Mouse (Mus musculus): ENCODE results near the gene Fgfr3.
A peak's percentile ranks its signal among the peaks of the same experiment; 100 is the strongest.

The Fgfr3 gene

GRCm38 (mm10) chr5:33697947-33698512, 23.4 kb upstream of the Fgfr3 start:
- DNase-seq (ENCODE audit: low spot score), result no peak

DNA sequence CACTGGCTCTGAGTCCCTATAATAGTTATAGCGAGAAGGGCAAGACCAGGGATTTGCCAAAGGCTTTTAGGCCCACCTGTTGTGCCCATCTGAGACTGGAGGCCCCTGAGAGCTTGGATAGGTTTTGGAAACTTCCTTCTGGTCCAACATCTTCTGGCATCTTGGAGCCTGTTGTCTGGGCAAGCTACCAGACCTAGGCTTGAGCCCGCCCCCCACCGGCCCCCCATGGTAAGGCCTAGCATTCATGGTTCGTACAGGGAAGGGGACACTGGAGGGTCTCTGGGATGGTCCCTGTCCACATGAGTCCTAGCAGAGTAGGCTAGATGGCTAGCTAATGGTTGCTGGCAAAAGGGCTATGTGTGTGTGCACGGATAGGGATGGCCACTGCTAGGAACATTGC, 22.8 kb upstream of the Fgfr3 start:
- DNase-seq (ENCODE audit: low spot score), result no peak

GRCm38 (mm10) chr5:33700010-33700409, 21.5 kb upstream of the Fgfr3 start:
- no peak for DNase-seq (ENCODE audit: low spot score)

DNA sequence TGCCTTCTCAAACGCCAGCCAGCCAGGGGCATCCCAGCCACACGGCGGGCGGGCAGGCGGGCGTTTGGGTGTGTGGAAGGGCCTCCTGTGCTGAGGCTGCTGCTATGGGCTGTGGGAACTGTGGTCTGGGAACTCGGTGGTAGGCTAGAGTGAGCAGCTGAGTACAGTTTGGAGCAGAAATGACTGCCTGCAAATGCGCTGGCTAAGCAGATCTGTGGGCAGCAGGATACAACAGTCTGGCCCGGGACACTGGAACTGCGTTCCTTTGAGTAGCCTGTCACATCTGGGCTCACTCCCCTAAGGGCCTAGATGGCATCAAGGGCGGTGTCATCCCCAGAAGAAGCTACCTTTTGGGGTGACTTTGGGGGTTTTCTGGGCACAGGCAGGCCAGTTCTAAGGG, 19.6 kb upstream of the Fgfr3 start:
- DNase-seq (ENCODE audit: low spot score), result no peak

DNA sequence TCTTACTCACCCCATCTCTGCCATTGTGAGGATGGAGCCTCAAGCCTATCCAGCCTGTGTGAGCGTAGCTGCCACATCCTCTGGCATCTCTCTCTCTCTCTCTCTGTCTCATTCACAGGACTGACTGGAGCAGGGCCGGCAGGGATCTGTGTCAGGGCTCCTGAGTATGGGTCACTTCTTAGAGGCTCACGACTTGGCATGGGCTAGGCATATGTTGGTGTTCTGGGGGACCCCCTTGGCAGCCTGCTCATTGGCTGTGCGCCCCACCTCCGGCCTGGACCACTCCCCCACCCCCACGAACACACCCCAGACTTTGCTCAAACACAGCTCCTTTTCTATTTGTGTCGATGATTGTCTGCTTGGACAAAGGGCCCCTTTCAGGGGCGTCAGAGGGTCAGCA, 17.5 kb upstream of the Fgfr3 start:
- no peak for DNase-seq (ENCODE audit: low spot score)

- DNase-seq (ENCODE audit: low spot score), result peak; percentile 85
Measured at GRCm38 (mm10) chr5:33704945-33705611, 16.4 kb upstream of the Fgfr3 start.

GRCm38 (mm10) chr5:33705612-33706349, 15.7 kb upstream of the Fgfr3 start:
- no peak for DNase-seq (ENCODE audit: low spot score)

DNA sequence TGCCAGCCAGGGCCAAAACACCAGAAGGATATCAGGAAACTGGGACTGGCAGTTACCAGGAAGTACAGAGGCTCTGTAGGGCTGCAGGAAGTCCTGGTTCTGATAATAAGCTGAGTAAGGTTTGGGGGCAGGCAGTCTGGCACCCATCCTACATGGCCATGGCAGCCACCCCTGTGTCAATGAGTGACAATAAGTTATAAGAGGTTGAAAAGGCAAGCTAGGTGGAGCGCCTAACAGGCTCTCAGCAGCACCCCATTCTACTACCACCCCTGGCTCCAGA, 15.2 kb upstream of the Fgfr3 start:
- DNase-seq (ENCODE audit: low spot score), result no peak

DNA sequence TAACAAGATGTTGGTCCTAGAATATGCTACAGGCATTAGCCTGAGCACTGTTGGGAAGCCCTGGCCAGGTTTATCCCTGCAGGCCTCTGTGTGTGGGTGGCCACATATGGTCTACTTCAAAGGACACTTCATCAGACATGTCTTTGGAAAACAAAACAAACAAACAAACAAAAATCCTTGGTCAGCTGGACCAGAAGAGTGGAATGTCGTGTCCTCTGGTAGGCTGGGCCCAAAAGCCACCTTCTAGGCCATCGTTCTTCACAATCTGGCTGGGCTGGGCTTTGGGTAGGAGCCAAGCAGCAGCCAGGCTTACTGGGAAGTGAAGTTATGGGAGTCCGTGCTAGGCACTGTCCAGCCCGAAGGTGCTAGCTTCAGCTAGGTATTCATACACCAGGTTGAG, 14.3 kb upstream of the Fgfr3 start:
- no peak for DNase-seq (ENCODE audit: low spot score)

DNA sequence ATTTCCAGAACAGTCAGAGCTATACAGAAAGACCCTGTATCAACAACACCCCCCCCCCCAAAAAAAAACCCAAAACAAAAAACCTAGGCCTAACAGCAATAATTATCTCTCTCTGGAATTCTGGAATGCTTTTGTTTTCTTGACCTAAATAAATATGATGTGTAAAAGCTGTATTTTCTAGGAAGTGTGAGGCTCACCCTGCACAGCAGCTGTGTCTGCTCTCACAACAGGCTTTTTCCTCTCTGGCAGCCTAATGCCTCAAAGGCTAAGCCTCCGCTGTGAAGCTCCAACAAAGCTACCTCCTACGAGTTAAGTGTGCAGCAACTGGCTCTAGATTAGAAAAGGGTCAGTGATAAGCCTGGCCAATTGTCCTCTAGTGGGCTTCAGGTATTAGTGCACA, 12.4 kb upstream of the Fgfr3 start:
- no peak for DNase-seq (ENCODE audit: low spot score)

DNA sequence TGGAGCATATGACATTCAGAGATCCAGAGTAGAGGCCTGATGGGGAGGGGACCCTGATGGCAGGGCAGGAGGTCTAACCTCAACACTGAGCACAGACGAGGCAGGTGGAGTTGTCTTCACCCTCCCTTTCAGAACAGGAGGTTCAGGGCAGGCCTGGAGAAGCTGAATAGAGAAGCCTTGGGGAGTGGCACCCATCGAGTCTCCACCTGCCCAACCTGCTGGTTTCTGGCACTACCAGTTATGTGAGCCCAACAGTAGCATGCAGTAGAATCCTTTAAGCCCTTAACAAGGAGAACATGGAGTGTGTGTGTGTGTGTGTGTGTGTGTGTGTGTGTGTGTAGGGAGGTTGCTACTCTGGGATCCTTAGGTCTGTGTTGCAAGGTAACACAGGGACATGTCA, 8.9 kb upstream of the Fgfr3 start:
- DNase-seq (ENCODE audit: low spot score), result no peak

DNA sequence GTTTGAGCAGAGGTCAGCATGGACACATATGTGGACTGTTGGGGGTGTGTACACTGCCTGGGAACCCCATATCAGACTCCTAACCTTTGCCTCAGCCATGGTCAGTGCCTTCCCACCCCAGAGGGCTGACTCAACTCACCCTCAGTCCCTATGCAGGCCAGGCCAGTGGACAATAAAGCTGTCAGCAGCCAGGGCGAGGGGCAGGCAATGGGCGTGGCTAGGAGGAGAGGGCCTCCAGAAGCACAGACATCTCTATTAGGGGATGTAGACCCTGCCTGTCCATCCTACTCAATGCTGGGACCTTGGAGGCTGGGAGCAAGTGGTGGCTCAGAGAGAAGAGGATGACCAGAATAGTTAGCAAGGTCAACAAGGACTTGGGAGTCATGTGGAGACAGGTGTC, 6.3 kb upstream of the Fgfr3 start:
- DNase-seq (ENCODE audit: low spot score), result peak; percentile 58

- no peak for DNase-seq (ENCODE audit: low spot score)
Measured at GRCm38 (mm10) chr5:33716467-33716866, 5.0 kb upstream of the Fgfr3 start.

- DNase-seq (ENCODE audit: low spot score), result no peak
Measured at GRCm38 (mm10) chr5:33718460-33718859, 3.0 kb upstream of the Fgfr3 start.

DNA sequence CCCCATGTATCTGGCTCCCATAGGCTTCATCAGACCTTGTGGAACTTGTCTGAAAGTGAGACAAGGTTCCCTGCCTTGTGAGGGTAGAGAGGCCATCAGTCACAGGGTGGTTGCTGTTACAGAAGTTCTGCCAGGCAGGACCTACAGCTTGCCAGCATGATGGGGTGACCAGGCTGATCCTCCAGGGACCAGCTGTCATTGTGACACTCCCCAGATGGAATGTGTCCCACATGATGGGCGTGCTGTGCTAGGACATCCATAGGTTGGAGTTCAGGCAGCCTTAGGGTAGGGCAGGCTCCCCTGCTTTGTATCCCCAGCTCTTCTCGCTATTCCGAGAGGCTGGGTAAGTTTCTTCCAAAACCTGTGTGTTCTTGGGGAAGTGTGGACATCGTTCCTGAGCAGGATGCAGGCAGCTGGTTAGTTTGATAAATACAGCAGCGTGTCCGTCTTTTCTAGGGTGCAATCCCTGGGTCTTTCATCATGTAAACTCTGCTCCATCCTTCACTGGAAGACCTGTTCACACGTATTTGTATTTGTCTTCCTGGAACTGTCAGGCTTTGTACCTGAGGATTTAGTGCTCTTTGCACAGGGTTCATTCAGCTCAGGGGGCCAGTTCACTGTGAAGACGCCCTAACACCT, 503 bp upstream of the Fgfr3 start:
- DNase-seq (ENCODE audit: low spot score), result no peak

GRCm38 (mm10) chr5:33722266-33723018, 968 bp downstream of the Fgfr3 start:
- DNase-seq (ENCODE audit: low spot score), result peak; percentile 65

DNA sequence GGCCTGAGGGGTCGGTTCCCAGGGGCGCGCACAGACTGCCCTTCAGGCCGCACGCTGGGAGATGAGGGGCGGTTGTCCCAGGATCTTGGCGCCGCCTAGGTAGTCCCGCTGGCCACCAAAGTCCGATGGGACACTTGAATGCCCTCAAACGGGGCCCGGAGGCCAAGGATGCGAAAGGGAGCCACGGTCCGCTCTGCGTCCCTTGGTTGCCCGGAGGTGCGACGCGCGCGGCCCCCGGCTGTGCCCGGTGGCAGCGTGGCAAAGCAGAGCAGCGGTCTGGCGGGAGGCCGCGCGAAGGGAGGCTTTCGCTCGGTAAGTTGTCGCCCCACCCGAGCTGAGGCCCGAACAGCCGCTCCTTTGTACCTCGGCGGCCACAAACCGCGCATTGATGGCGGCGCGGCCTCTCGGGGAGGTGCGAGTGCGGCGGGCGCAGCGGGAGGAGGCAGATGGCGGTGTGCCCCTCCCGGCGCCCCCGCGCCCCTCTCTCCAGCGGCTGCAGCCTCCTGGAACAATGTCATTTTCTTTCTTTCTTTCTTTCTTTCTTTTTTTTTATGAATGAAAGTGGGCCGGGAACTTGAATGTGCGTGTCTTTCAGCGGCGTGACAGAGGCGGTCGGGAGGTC, 1.7 kb downstream of the Fgfr3 start:
- peak; percentile 76 for DNase-seq (ENCODE audit: low spot score)

DNA sequence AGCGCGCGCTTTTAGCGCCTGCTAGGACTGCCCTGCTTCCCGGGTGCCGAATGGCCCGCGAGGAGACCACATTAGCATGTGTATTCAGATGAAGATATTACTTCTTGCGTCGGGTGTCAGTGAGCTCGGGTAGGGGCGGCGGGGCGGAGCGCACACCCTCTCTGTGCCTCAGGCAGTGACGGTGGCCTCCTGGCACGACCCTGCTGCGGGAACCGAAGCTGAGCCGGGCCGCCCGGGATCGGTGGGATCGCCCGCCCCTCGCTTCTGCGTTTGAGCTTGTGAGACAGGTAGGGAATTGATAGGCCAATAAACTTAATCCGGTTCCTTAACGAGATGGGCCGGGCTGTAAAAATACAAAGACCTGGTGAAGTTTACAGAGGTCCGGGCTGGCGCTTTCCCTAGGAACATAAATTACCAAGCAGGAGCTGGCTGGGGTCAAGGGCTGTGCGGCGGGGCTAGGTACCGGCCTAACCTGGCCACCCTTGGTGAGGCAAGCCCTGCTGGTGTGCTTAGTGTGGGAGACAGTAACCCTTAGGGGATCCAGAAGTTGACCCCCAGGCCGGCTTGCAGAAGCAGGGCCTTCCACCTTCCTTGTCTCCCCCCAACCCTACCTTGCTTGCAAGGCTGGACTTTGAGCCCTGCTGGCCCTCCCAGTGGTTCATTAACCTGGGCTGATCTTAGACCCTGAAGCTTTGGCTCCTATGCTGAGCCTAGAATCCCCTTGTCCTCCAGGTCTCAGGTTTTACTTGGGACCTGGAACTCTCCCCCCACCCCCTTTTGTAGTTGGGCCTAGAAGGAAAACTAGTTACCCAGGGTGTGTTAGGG, 2.4 kb downstream of the Fgfr3 start:
- no peak for DNase-seq (ENCODE audit: low spot score)

DNA sequence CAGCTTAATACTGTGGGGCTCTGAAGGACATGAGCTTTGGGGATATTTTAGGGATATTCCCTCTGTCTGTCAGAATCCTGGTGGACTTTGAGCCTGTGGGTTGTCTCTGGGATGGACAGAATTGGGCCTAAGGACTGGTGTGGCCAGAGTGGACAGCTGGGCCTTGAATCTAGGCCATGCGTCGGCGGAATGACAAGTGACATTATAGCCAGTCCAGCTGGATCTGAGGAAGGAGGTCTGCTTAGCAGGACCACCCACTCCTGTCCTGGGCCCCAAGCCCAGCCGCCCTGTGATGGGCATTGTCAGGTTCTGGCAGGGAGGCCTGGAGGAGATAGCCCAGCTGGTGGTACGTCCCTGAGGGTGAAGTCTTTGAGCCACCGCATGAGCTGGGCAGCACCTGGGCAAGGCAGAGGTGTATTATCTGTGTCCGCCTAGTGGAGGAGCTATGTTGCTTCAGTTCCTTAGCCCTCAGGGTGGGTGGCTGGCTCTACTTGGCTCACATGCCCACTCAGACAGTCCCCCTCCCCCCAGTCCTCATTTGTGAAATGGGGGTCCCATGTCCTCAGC, 4.7 kb downstream of the Fgfr3 start:
- no peak for DNase-seq (ENCODE audit: low spot score)

- no peak for DNase-seq (ENCODE audit: low spot score)
Measured at GRCm38 (mm10) chr5:33726891-33727290, 5.4 kb downstream of the Fgfr3 start.

DNA sequence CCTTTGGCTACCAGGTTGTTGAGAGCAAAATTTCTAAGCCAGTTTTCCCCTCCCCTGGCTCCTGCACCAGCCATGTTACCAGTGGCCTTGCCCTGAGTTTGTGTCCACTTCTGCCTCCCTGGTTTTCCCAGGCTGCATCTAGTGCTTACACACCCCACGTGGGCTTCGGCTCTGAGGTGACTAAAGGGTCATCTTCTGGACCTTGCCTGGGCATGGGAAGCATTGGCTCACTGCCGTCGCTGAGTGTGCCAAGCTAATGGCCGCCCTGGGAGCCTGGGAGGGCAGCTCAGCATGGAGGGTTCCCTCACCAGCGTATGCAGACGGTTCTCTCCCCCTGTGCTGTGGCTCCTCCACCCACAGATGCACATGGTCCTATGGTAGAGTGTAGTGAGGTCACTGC, 7.4 kb downstream of the Fgfr3 start:
- DNase-seq (ENCODE audit: low spot score), result no peak

All from embryo, embryonic 10.5 days (tissue).